In genomic region chr19:59114152-59114551, GRCm38 (mm10) we compare ENCODE assay signal across 1 mouse cellular context.
TF ChIP-seq lines count a peak whose summit lies in the region.

No protein-coding gene starts in this region.

TF ChIP-seq in MEL, 35 proteins besides CTCF, POLR2A, EP300 and RAD21 (continued from another document):
- TF ChIP-seq UBTF (IDR thresholded peaks at IDR 0.05; ENCODE audit: borderline replicate concordance, insufficient read depth, low read depth, low read length) = no peak
- no peak for TF ChIP-seq MYB (IDR thresholded peaks at IDR 0.05; ENCODE audit: low read depth, low read length)
- TF ChIP-seq MAX (IDR thresholded peaks at IDR 0.05; ENCODE audit: low read length) = no peak
TF ChIP-seq in MEL: peak in this region for 0.
